Mouse (Mus musculus) MEL-GATA-1-ER (cell line): Measurements from ENCODE around the gene Gm12258.
"Not testable (repeated sequence)": the region's sequence is repeated elsewhere in the genome, so short reads cannot be mapped to it uniquely, and the experiment has no call there.

ENCODE experiments used
- DNase-seq: peaks from one replicate; pipeline ENCODE4 v3.0.0-alpha.2; 2012; ENCODE audit warnings: low read depth; ENCODE audit errors: extremely low read depth

Gm12258 gene

GRCm38 (mm10) chr11:58846919-58847461, at the start of gene Gm12258:
TSS of gene Gm12258 (plus strand) at chr11:58847158.
- peak; percentile 99 for DNase-seq

DNA sequence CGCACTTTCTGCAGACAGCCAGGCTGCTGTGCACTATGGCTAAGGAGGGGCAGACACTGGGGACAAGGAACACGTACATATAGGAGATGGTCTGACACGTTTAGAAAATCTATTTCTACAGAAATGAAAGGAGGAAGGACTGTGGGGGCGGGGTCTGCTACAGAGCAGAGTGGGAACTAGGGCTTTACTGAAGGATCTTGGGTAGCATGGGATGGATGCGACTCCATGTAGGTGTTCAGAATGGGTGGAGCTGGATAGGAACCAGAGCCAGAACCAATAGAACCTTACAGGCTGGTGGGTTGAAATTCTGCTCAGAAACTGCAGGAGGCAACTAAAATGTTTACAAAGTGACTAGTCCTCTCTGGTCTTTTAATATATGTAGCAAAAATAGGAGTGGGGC, 47.2 kb upstream of the Gm12258 start:
- DNase-seq, result no peak

DNA sequence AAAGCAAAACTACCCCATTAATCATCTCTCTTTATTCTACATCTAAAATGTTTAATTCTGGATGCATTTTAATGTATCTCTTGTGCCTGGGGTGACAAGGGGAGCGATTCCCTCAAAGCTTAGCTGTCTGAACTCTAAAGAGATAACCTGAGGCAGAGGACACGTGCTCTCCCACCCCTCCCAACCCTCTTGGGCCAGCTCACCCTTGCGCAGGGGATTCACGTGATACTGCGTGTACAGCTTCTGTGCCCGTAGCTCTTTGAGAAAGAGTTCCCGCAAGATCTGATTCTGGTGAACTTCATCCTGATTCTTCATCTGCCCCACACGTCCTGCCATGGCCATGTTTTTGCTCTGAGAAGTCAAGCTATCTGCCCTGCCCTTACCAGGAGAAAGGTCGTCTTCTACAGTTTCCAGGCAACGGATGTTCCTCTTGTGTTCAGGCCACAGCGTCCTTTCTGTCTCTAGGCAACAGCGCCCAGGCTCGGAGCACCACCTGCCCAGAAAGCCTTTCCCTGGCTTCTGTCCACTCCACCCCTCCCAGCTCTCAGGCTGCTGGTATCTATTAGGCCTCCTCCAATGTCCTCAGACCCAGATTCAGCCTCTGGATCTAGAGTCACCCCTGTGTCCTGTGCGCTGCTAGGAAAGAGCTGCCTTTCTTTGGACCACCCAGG, 45.3 kb upstream of the Gm12258 start, which contains the start of gene Fam183b:
Gene Fam183b (minus strand): TSS at position 403 of the 671 bp plus-strand sequence.
- DNase-seq, result no peak

DNA sequence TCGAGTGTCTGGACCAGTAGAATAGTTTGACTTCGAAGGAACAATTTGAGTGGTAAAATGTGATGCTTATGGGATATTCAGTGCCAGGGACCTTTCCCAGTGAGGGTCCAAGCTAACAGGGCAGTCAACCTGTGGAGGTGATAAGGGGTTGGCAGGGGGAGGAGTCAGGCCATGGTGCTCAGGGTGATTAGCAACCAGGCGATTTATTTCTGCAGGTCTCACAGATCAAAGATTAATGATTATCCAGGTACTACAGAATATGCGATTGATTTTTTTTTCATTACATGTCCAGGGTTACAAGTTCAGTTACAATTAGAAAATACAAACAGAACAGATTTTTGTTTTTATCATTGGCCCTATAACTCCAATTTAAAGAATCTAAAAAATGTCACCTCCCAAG, 43.1 kb upstream of the Gm12258 start:
- no peak for DNase-seq

- no peak for DNase-seq
Observed at GRCm38 (mm10) chr11:58804393-58804792, 42.6 kb upstream of the Gm12258 start.

DNA sequence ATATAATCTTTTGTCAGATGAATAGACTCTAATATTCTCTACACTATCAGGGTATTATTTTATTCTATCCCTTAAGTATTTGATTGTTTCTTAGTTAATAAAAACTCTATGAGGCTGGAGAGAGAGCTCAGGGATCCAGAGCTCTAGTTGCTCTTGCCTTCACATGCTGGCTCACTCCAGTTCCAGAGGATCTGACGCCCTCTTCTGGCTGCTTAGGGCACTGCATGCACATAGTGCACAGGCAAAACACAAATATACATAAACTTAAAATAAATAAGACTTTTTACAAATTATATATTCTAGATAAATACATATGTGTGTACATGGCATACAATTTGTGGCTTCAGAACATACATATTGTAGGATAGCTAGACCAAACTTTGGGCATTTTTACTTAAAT, 35.0 kb upstream of the Gm12258 start:
- DNase-seq, result no peak

- not testable (repeated sequence) for DNase-seq
Observed at GRCm38 (mm10) chr11:58814700-58815099, 32.3 kb upstream of the Gm12258 start, which contains the start of gene Olfr313. TSS of gene Olfr313 (plus strand) at chr11:58815000.

GRCm38 (mm10) chr11:58815676-58816075, 31.3 kb upstream of the Gm12258 start:
- DNase-seq, result no peak

GRCm38 (mm10) chr11:58828937-58829336, 18.0 kb upstream of the Gm12258 start, which contains the start of gene Olfr312:
TSS of gene Olfr312 (plus strand) at chr11:58829237.
- not testable (repeated sequence) for DNase-seq

DNA sequence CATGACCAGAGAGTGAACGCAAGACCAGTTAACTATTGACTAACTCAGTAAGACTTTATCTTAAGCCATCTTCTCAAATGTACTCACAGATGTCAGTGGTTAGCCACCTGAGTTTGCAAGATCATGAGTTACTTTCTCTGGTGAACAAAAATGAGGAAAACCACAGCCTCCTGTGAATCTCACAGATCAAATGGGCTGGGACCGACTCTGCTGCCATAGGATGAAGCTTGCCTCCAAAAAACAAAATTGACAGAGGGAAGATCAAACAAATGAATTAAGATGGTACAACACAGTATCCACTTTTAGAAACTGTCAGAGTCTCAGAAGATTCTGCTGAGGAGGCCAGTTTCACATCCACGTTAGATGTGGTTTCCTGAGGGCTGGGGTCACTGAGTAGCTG, 17.2 kb upstream of the Gm12258 start:
- DNase-seq, result no peak

- DNase-seq, result not testable (repeated sequence)
Observed at GRCm38 (mm10) chr11:58832541-58832940, 14.4 kb upstream of the Gm12258 start.

- DNase-seq, result not testable (repeated sequence)
Observed at GRCm38 (mm10) chr11:58838951-58839350, 8.0 kb upstream of the Gm12258 start, which contains the start of gene Olfr311. TSS of gene Olfr311 (plus strand) at chr11:58839251.

DNA sequence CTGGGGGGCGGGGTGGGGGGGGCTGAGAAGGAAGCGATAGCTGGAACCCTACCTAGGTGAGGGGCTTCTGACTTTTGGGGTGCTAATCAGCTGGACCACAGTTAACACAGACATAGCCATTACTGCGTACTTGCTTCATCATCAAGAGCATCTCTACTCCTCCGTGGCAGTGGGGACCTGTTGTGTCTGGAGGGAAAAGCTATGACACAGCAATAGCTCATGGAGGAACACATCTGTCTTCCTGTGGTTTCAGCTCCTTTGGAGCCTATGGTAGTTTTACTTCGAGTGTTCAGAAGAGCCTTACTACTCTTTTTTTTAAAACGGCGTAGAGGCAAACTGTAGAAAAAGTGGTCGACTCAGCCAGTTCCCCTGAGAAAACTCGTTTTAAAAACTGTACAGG, 678 bp downstream of the Gm12258 start:
- DNase-seq, result no peak

DNA sequence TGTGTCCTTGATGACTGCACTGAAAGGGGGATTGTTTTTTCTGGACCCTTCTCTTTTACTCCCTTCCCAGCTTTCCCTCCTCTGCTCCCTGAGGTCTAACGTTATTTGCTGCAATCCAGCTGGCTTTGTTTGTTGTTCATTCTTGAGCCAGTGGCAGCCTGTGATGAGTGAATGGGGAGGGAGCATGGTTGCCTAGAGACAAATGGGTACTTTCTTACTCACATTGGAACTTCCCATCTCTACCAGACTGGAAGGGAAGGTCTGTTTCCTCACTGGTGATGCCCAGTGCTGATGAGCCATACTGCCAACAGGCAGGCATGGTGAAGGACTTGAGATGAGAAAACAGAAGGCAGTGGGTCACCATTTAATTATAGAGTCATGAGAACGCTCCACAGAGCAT, 2.8 kb downstream of the Gm12258 start:
- DNase-seq, result no peak

- DNase-seq, result no peak
Observed at GRCm38 (mm10) chr11:58860744-58861143, 13.8 kb downstream of the Gm12258 start.

DNA sequence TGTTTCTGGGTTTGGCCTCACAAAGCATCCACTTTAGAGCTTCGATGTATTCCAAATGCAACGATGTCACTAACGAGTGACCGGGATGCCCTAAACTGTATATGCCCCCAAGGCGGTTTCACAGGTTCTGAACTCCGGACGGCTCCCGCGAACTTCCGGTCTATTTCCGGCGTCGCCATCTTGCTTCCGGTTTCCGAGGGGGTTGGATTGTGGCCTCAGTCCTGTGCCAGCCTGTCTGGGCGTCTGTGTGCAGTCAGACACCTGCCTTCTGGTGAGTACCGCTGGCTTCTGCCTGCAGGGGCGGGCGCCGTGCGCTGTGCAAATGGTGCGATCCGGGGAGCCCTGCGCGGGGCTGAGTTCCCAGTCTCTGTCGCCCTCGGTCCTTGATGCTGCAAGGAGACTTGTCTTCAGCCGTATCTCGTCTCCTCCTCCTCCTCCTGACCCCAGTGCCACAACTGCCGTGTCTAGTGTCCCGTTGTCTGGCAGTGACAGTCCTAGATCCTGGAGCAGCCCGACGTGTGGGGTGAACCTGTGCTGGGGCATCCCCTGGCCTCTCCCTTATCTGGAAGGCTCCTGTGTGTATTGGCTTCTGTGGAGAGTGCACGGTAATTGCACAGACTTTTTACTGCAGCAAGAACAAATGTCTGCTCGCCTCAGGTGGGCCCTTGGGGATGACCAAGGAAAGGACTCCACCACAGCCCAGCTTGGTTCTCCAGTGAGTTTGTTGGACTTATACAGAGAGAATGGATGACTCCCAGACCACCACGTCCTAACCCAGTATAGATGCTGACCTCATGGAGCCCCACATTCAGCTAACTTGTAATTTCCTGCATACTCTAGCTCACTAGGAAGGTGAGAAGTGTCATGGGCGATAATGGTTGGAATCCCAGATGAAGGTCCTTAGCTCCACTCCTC, 20.3 kb downstream of the Gm12258 start, which contains the start of gene 2810021J22Rik:
Gene 2810021J22Rik (plus strand): TSS at position 178 of the 915 bp plus-strand sequence.
- peak; percentile 64 for DNase-seq

DNA sequence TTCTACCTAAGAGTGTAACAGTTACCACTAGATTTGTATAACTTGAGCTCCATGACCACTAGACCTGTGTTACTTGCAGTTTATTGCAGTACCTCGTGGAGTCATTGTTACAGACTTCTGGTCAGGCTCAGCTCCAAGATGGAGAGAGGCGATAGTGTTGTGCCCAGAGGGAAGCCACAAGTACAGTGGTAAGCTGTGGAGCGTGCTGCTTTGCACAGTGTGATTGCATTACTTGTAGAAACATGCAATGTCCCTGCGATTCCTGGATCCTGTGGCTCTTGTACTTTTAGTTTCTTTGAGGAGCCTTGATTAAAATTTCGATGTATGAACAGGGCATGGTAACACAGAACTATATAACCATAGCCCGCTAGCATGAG, 21.0 kb downstream of the Gm12258 start:
- DNase-seq, result no peak

DNA sequence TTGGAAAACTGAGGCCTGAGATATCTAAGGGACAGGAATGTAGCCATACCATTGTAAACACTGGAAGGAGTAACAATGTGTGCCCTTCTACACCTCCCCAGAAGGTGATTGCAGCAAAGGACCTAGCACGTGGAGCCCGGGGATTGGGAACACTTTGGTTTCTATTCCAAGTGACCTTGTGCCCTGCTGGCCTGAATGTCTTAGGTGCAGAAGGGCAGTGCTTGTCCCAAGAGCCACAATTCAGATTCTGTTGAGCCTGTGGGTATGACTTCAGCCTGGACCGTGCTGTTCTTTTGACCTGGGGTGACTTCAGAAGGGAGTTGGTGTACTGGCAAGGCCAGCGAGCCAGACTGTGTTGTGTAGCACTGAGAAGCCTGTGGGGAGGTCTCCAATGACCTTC, 24.0 kb downstream of the Gm12258 start:
- no peak for DNase-seq

GRCm38 (mm10) chr11:58883756-58884155, 36.8 kb downstream of the Gm12258 start:
- no peak for DNase-seq

DNA sequence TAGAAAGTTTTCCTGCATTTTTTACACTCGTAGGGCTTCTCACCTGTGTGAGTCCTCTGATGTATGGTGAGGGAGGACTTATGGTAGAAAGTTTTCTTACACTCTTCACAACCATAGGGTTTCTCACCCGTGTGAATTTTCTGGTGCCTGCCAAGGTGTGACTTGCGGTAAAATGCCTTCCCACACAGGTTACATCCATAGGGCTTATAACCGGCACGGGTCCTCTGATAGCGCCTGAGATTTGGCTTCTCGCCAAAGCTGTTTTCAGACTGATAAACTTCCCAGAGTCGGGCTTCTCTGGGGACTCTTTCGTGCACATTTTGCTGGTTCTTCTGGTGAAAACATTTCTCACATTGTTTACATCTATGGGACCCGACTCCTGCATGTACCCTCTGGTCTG, 43.6 kb downstream of the Gm12258 start:
- no peak for DNase-seq

GRCm38 (mm10) chr11:58894456-58894855, 47.5 kb downstream of the Gm12258 start:
- no peak for DNase-seq

- DNase-seq, result no peak
Observed at GRCm38 (mm10) chr11:58897485-58897884, 50.5 kb downstream of the Gm12258 start.
